Mouse (Mus musculus) G1E (cell line): ENCODE measurements around the gene Ang. TPM values are rescaled to one million over a fixed set of nuclear protein-coding genes. Genes with fewer than 3 reads are reported as not detected.
A peak's percentile ranks its signal among the peaks of the same experiment; 100 is the strongest.

Source experiments
- ATAC-seq: 2 replicates; pipeline ENCODE4 v1.8.0; 2016; ENCODE audit warnings: mild to moderate bottlenecking; ENCODE audit not compliant: insufficient number of reproducible peaks, poor library complexity, low FRiP score, severe bottlenecking; ENCODE audit errors: extremely low read depth
- DNase-seq: peaks from one replicate; pipeline ENCODE4 v3.0.0; 2012; ENCODE audit warnings: low spot score
- H3K27me3 ChIP-seq: 2 replicates; pipeline ENCODE4 v1.6.1; 2012; ENCODE audit warnings: mild to moderate bottlenecking, low read length, inconsistent platforms; ENCODE audit not compliant: insufficient read depth
- H3K36me3 ChIP-seq: replicated peaks from 2 replicates; pipeline ENCODE3; 2012; ENCODE audit warnings: mild to moderate bottlenecking, inconsistent platforms
- H3K4me1 ChIP-seq: 2 replicates; pipeline ENCODE4 v1.6.1; 2012; ENCODE audit warnings: low read depth, low read length, inconsistent platforms, mixed read lengths; ENCODE audit not compliant: insufficient read depth
- H3K4me3 ChIP-seq: 2 replicates; pipeline ENCODE4 v1.5.1; 2012; ENCODE audit warnings: low read depth, mild to moderate bottlenecking, inconsistent platforms, low read length, moderate library complexity, mixed read lengths
- H3K9me3 ChIP-seq: replicated peaks from 2 replicates; pipeline ENCODE4 v1.6.1; 2012; ENCODE audit warnings: inconsistent platforms
- CTCF ChIP-seq: IDR thresholded peaks from 2 replicates; pipeline ENCODE4 v1.5.1; 2012; ENCODE audit warnings: low read depth, low read length, inconsistent platforms, mixed read lengths
- GATA1 ChIP-seq: IDR thresholded peaks from 2 replicates; pipeline ENCODE4 v1.6.1; 2012; ENCODE audit warnings: borderline replicate concordance, low read length, inconsistent platforms, mixed read lengths
- GATA2 ChIP-seq: IDR thresholded peaks from 2 replicates; pipeline ENCODE4 v1.6.1; 2012; ENCODE audit warnings: low read depth, low read length, inconsistent platforms, borderline replicate concordance
- POLR2AphosphoS5 ChIP-seq: IDR thresholded peaks from 2 replicates; pipeline ENCODE4 v1.6.1; 2012; ENCODE audit warnings: low read depth, low read length, inconsistent platforms; ENCODE audit not compliant: insufficient replicate concordance
- TAL1 ChIP-seq: conservative IDR thresholded peaks from 2 replicates; pipeline ENCODE4 v1.6.1; 2012; ENCODE audit warnings: low read depth, low read length, inconsistent platforms, mixed read lengths
- polyA plus RNA-seq: library from polyadenylated mRNA; stranded (reverse); fragments of >175 nt; gene quantifications from 2 replicates; pipeline ENCODE4 v1.2.3, GENCODE M21; 2012
- total RNA-seq, 2 experiments: library from RNA; stranded (forward) in 1 of 2; stranded (reverse) in 1 of 2; fragments of 200-1000 nt in 1 of 2; fragments of >200 nt in 1 of 2; fragmentation: Nextera tagmentation in 1 of 2; gene quantifications; 2 replicates each; pipeline ENCODE4 v1.2.3; 2014 to 2017

The Ang gene
- total and polyA plus RNA-seq, 3 experiments = 0.16 TPM; not detected in 2

DNA sequence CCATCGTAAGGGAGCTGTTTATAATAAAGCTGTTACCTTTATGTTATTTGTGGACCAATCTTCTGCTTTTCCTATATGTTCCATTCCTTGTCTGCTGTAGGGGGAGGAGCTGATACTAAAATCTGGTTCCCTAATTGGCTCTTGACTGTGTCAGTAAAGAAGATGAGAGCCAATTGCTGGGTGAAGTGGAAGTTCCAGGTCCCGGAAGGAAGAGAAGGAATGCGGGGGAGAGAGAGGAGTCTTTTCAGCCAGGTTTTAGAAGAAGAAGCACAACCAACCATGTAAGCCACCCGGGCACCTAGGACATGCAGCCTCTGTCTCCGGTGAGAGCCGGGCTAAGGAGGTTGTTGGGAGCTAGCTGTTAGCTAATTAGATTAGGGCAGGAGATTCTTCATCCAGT lies 34.7 kb downstream of the Ang start:
- ATAC-seq = no peak
- Histone ChIP-seq H3K36me3 (no peaks in the 10 kb centered on the region), H3K9me3 (no peaks in the 10 kb centered on the region), H3K27me3 (no peaks in the 10 kb centered on the region), H3K4me3 (no peak overlapping the region), H3K4me1 (peaks cover 75% of the 10 kb centered on the region)
- no peak for DNase-seq
- TF ChIP-seq TAL1 = no peak
- no peak for TF ChIP-seq GATA2
- no peak for TF ChIP-seq GATA1
- TF ChIP-seq CTCF = no peak
- TF ChIP-seq POLR2AphosphoS5 = no peak

DNA sequence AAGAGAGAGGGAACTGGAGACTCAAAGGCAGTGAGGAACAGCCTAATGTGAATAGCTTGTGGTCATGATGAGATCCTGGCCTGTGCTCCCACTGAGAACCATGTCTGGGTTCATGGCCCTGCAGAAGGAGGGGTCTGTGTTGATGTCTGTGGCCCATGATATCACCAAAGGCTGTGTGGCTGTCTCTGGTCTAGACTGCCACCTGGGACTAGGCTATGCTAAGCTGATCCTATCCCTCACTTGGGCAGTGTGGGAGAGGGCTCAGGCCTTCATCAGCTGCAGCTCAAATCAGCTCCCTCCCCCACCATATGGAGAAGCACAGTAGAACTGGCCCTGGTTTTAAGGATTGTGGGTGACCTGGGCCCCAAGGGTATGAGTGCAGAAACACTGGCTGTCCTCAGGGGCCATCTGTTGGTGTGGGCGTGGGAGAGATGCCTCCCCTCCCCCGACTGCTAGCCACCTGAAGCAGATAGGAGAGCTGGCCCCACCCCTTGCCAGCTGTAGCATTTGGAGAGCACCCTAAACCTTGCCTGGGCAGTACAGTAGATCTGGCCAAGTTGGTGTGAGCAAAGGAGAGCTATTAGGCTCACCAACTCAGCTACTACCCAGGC lies 36.8 kb downstream of the Ang start:
- Histone ChIP-seq H3K27me3 (no peaks in the 10 kb centered on the region), H3K36me3 (no peaks in the 10 kb centered on the region), H3K4me3 (peak overlapping the region; percentile 52; the same call in 1 of the 2 replicates), H3K9me3 (no peaks in the 10 kb centered on the region), H3K4me1 (peaks cover 78% of the 10 kb centered on the region)
- TF ChIP-seq POLR2AphosphoS5 = no peak
- TF ChIP-seq GATA1 = no peak
- no peak for TF ChIP-seq TAL1
- no peak for TF ChIP-seq GATA2
- TF ChIP-seq CTCF = no peak
- DNase-seq = no peak
- ATAC-seq = peak; percentile 50

DNA sequence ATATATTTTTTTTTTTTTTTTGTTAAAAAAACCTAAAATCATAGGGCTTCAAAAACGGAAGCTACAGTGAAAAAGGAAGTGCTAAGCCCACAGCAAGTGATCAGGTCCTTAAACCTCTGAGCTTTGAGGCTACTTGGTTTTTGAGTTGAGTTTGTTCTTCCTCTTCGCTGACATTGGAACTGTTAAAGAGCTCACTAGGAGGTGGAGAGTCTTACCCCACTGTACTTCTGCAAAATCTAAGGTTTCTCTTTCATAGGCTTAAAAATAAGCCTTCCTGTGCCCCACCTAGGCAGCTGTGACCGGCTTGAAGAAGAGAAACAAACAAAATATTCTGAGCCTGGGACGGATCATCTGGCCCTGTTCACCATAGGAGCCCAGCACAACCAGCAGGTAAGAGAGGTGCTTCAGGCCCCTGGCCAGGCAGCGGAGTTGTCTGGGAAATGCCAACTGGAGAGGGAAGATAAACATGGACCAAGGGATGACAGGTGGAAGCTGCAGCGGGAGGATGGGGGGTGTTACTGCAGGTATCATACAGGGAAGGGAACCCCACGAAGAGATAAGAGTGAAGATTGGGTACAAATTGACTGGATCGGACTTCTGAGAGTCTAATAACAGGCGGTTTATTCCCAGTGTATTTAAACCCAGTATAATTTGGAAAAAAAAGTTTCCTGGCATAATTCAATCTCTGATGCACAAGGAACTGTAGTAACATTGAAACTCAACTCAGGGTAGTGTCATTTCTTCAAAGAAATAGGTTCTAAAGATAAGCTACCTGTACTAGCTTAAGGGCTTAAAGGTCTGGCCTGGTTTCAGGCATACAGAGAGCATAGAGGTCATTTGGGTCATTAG lies 38.0 kb downstream of the Ang start:
- TF ChIP-seq TAL1 (no peak), GATA2 (no peak), POLR2AphosphoS5 (no peak), CTCF (no peak), GATA1 (no peak)
- ATAC-seq = no peak
- Histone ChIP-seq H3K36me3 (no peaks in the 10 kb centered on the region), H3K4me3 (peak overlapping the region; percentile 69), H3K27me3 (no peaks in the 10 kb centered on the region), H3K9me3 (no peaks in the 10 kb centered on the region), H3K4me1 (peaks cover 69% of the 10 kb centered on the region)
- DNase-seq = no peak

GRCm38 (mm10) chr14:51129624-51129975 lies 38.6 kb downstream of the Ang start:
- ATAC-seq (no peak), DNase-seq (no peak)
- no peak for TF ChIP-seq TAL1
- TF ChIP-seq GATA2 = no peak
- TF ChIP-seq CTCF = no peak
- no peak for TF ChIP-seq GATA1
- TF ChIP-seq POLR2AphosphoS5 = no peak
- no peaks in the 10 kb centered on the region for H3K36me3 ChIP-seq
- peak overlapping the region; percentile 69; the same call in 1 of the 2 replicates for H3K4me3 ChIP-seq
- H3K9me3 ChIP-seq = no peaks in the 10 kb centered on the region
- peaks cover 64% of the 10 kb centered on the region for H3K4me1 ChIP-seq
- no peaks in the 10 kb centered on the region for H3K27me3 ChIP-seq

DNA sequence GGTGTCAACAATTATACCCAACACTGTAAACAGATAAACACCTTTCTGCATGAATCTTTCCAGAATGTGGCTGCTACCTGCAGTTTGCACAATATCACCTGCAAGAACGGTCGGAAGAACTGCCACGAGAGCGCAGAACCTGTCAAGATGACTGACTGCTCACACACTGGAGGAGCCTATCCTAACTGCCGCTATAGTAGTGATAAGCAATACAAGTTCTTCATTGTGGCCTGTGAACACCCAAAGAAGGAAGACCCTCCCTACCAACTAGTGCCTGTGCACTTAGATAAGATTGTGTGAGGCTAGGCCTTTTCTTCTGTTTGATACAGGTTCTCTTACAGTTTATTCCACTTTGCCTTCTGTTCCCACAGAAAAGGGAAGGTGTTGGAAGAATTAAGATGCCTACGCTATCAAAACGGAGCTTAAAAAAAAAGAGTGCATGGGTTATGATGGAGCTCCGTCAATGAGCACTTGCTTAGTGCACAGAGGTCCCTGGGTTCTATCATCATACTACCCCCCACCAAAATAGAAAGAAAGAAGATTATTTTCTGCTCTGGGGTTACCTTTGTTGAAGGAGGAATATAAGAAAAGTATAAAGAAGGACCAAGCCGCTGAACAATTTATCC lies 39.5 kb downstream of the Ang start:
- Histone ChIP-seq H3K36me3 (no peaks in the 10 kb centered on the region), H3K27me3 (no peaks in the 10 kb centered on the region), H3K9me3 (no peaks in the 10 kb centered on the region), H3K4me3 (peak overlapping the region; percentile 69), H3K4me1 (peaks cover 61% of the 10 kb centered on the region)
- TF ChIP-seq POLR2AphosphoS5 (no peak), TAL1 (peak; percentile 87), CTCF (no peak), GATA1 (no peak), GATA2 (no peak)
- DNase-seq (no peak), ATAC-seq (peak; percentile 83)

DNA sequence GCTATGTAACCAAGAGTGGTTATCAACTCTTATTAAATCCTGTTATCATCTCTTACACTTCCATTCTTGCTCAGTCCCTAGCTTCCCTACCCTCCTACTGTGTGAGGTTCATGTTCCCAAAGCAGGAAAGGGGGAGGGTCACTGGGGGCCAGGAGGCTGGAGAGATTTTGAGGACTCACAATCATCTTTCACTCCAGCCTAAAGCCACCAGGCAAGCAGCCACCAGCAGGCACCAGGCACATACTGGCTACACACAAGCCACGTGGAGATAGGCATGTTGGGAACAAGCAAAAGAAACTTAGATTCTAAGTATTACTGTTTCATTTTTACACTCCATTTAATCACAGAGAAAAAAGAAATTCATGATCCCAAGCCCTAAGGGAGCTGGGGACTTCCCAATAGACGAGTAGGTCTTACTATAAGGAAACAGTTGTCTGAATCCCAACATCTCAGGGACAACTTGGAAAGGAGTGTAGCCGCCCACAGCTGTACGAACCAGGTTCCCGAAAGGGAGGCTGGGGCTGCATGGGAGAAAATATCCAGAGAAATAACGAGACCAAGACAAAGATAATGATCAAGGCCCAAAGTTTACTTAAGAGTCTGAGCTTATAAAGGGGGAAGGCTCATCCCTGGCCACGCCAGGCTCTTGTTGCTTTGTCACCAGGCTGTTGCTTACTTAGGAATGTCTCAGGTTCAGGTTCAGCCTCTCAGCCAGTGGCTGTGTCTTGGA lies 40.3 kb downstream of the Ang start:
- no peaks in the 10 kb centered on the region for H3K36me3 ChIP-seq
- DNase-seq (no peak), ATAC-seq (no peak)
- H3K27me3 ChIP-seq = no peaks in the 10 kb centered on the region
- H3K4me3 ChIP-seq = peak overlapping the region; percentile 48; the same call in 1 of the 2 replicates
- H3K4me1 ChIP-seq = peaks cover 57% of the 10 kb centered on the region
- no peak for TF ChIP-seq CTCF
- TF ChIP-seq GATA2 = no peak
- no peak for TF ChIP-seq GATA1
- no peak for TF ChIP-seq TAL1
- no peak for TF ChIP-seq POLR2AphosphoS5
- H3K9me3 ChIP-seq = no peaks in the 10 kb centered on the region
